ENCODE assay signal across 8 mouse cellular contexts in genomic region chr19:4096642-4097440, GRCm38 (mm10). TPM values are rescaled to one million over a fixed set of nuclear protein-coding genes. Genes with fewer than 3 reads are reported as not detected.
DNase-seq lines count a peak whose midpoint lies in the region; ATAC-seq and TF ChIP-seq lines count a peak whose summit lies in the region.

Cdk2ap2 (plus strand) TSS chr19:4097182.

- peak; percentile 56 to 86; a peak in 3 of 4 replicates for TF ChIP-seq POLR2A in MEL (IDR thresholded peaks at IDR 0.05; ENCODE audit: control insufficient read depth in 1 of 2, insufficient read depth in 1 of 2, low read depth in 1 of 2, low read length in 2 of 2, poor library complexity in 1 of 2)
- peak; percentile 89 for TF ChIP-seq POLR2A in cerebellum, adult 2 months (IDR thresholded peaks at IDR 0.05; ENCODE audit: borderline replicate concordance, insufficient read depth, low read length)

- TF ChIP-seq EP300 in MEL (IDR thresholded peaks at IDR 0.05; ENCODE audit: low read depth in 1 of 2, low read length in 2 of 2), result no peak

- peak within 1 kb of the TSS; percentile 87 for H3K9ac ChIP-seq in MEL (ENCODE audit: control insufficient read depth, low read depth, low read length, poor library complexity, severe bottlenecking)
- peak within 1 kb of the TSS; percentile 51 for H3K9ac ChIP-seq in forebrain, postnatal 0 days
- peak within 1 kb of the TSS; percentile 56 for H3K9ac ChIP-seq in lung, embryonic 15.5 days

- TF ChIP-seq CTCF in MEL (IDR thresholded peaks at IDR 0.05 in 2 of 3, conservative IDR thresholded peaks at IDR 0.05 in 1 of 3; ENCODE audit: control insufficient read depth in 1 of 3, insufficient read depth in 1 of 3, low read depth in 2 of 3, low read length in 3 of 3, poor library complexity in 1 of 3, severe bottlenecking in 1 of 3), result no peak
- TF ChIP-seq CTCF in cerebellum, adult 2 months (IDR thresholded peaks at IDR 0.05; ENCODE audit: borderline replicate concordance, insufficient read depth, low read depth, low read length), result no peak
- TF ChIP-seq CTCF in forebrain, postnatal 0 days (IDR thresholded peaks at IDR 0.05; ENCODE audit: low read depth), result no peak

- DNase-seq in MEL (ENCODE audit: low read depth, low spot score), result peak; percentile 100
- peak; percentile 100 for DNase-seq in cerebellum, adult 2 months
- peak; percentile 99 for DNase-seq in forebrain, postnatal 0 days
- DNase-seq in heart, postnatal 4 days, result peak; percentile 100
- peak; percentile 100 for DNase-seq in layer of hippocampus, adult 8-10 months (ENCODE audit: low spot score in 2 of 2)
- DNase-seq in ovary, adult 18-20 months (ENCODE audit: low spot score), result peak; percentile 99
- DNase-seq in thymus, postnatal 0 days (ENCODE audit: low spot score), result peak; percentile 98

- peaks cover 0 to 13% of the 10 kb centered on the region in 2 experiments; a peak in 2 of 4 replicates for H3K36me3 ChIP-seq in MEL (ENCODE audit: control insufficient read depth in 1 of 2, insufficient read depth in 2 of 2, low read length in 2 of 2)
- no peaks in the 10 kb centered on the region for H3K36me3 ChIP-seq in forebrain, postnatal 0 days (ENCODE audit: insufficient read depth)
- no peaks in the 10 kb centered on the region for H3K36me3 ChIP-seq in lung, embryonic 15.5 days

- peaks cover 7% of the 10 kb centered on the region for H3K79me2 ChIP-seq in MEL (ENCODE audit: control insufficient read depth, insufficient read depth, low read length, poor library complexity)

- no peaks in the 10 kb centered on the region for H3K27me3 ChIP-seq in MEL (ENCODE audit: control insufficient read depth in 1 of 2, insufficient read depth in 2 of 2, low read length in 2 of 2)
- no peaks in the 10 kb centered on the region for H3K27me3 ChIP-seq in cerebellum, adult 2 months (ENCODE audit: control insufficient read depth, insufficient read depth, low read length)
- H3K27me3 ChIP-seq in forebrain, postnatal 0 days (ENCODE audit: insufficient read depth, low read length), result no peaks in the 10 kb centered on the region
- peaks cover 24% of the 10 kb centered on the region for H3K27me3 ChIP-seq in lung, embryonic 15.5 days

- H3K4me2 ChIP-seq in forebrain, postnatal 0 days (ENCODE audit: low read depth), result peak within 1 kb of the TSS; percentile 72
- peak within 1 kb of the TSS; percentile 73 for H3K4me2 ChIP-seq in lung, embryonic 15.5 days

- peak; percentile 94 for ATAC-seq in forebrain, postnatal 0 days
- peak; percentile 91 for ATAC-seq in lung, embryonic 15.5 days (ENCODE audit: borderline replicate concordance, extremely low read depth, low FRiP score, low TSS enrichment)

- no peaks in the 10 kb centered on the region for H3K9me3 ChIP-seq in MEL (replicated peaks; ENCODE audit: insufficient read depth, low read length)
- H3K9me3 ChIP-seq in forebrain, postnatal 0 days (ENCODE audit: low read length), result no peaks in the 10 kb centered on the region
- no peaks in the 10 kb centered on the region for H3K9me3 ChIP-seq in lung, embryonic 15.5 days

- H3K4me1 ChIP-seq in MEL (ENCODE audit: control insufficient read depth in 1 of 2, insufficient read depth in 2 of 2, low read length in 2 of 2), result peaks cover 0 to 26% of the 10 kb centered on the region in 2 experiments; a peak in 3 of 4 replicates
- peaks cover 12% of the 10 kb centered on the region; the same call in 1 of the 2 replicates for H3K4me1 ChIP-seq in cerebellum, adult 2 months (ENCODE audit: control insufficient read depth, insufficient read depth, low read length)
- 0 out of 2 replicates have a peak, but pooled peaks cover 11% of the 10 kb centered on the region for H3K4me1 ChIP-seq in forebrain, postnatal 0 days (ENCODE audit: insufficient read depth)
- peaks cover 40% of the 10 kb centered on the region for H3K4me1 ChIP-seq in lung, embryonic 15.5 days

- peak within 1 kb of the TSS; percentile 88 to 93 for H3K4me3 ChIP-seq in MEL (ENCODE audit: control insufficient read depth in 1 of 2, insufficient read depth in 1 of 2, low read depth in 2 of 2, low read length in 2 of 2)
- peak within 1 kb of the TSS; percentile 70 for H3K4me3 ChIP-seq in cerebellum, adult 2 months (replicated peaks; ENCODE audit: insufficient read depth, low read depth, low read length)
- H3K4me3 ChIP-seq in forebrain, postnatal 0 days (ENCODE audit: low read depth, low read length), result peak within 1 kb of the TSS; percentile 56
- peak within 1 kb of the TSS; percentile 53 for H3K4me3 ChIP-seq in lung, embryonic 15.5 days

- peak within 1 kb of the TSS; percentile 94 for H3K27ac ChIP-seq in MEL (ENCODE audit: control insufficient read depth, low read depth, low read length)
- peak within 1 kb of the TSS; percentile 87 for H3K27ac ChIP-seq in cerebellum, adult 2 months (ENCODE audit: insufficient read depth, low read length)
- H3K27ac ChIP-seq in forebrain, postnatal 0 days (ENCODE audit: low read depth, low read length), result peak within 1 kb of the TSS; percentile 80
- H3K27ac ChIP-seq in lung, embryonic 15.5 days, result peak within 1 kb of the TSS; percentile 91

- no peak for TF ChIP-seq RAD21 in MEL (IDR thresholded peaks at IDR 0.05; ENCODE audit: low read depth, low read length)

- under 1% methylated on average over 64 of the region's 65 CpGs for WGBS in cerebellum, adult 2 months
- 2% methylated on average over 63 of the region's 65 CpGs for WGBS in forebrain, postnatal 0 days
- under 1% methylated on average over 64 of the region's 65 CpGs for WGBS in lung, embryonic 15.5 days

TF ChIP-seq in MEL, 35 proteins besides CTCF, POLR2A, EP300 and RAD21:
- peak; percentile 51; the same call in 1 of the 2 replicates for TF ChIP-seq MYC (IDR thresholded peaks at IDR 0.05; ENCODE audit: low read depth, low read length)
- no peak for TF ChIP-seq TCF12 (IDR thresholded peaks at IDR 0.05; ENCODE audit: low read depth, low read length)
- no peak for TF ChIP-seq MEF2A (IDR thresholded peaks at IDR 0.05; ENCODE audit: extremely low read depth, insufficient replicate concordance, low read depth, low read length, poor library complexity, severe bottlenecking)
- no peak for TF ChIP-seq UBTF (IDR thresholded peaks at IDR 0.05; ENCODE audit: borderline replicate concordance, insufficient read depth, low read depth, low read length)
- TF ChIP-seq POLR2AphosphoS5 (IDR thresholded peaks at IDR 0.05; ENCODE audit: borderline replicate concordance, low read depth, low read length), result no peak
- TF ChIP-seq ELF1 (IDR thresholded peaks at IDR 0.05; ENCODE audit: low read depth, low read length), result peak; percentile 73
- peak; percentile 61 for TF ChIP-seq NELFE (IDR thresholded peaks at IDR 0.05; ENCODE audit: low read depth, low read length)
- peak; percentile 21; the same call in 1 of the 2 replicates for TF ChIP-seq ETS1 (IDR thresholded peaks at IDR 0.05; ENCODE audit: low read depth, low read length)
- 0 out of 2 replicates have a peak, but pooled peaks have one; percentile 55 for TF ChIP-seq ZMIZ1 (IDR thresholded peaks at IDR 0.05; ENCODE audit: low read depth, low read length)
- TF ChIP-seq MXI1 (IDR thresholded peaks at IDR 0.05; ENCODE audit: low read depth, low read length), result peak; percentile 83
- TF ChIP-seq GATA1 (IDR thresholded peaks at IDR 0.05; ENCODE audit: low read depth, low read length), result no peak
- TF ChIP-seq USF2 (IDR thresholded peaks at IDR 0.05; ENCODE audit: borderline replicate concordance in 1 of 2, insufficient read depth in 1 of 2, low read depth in 1 of 2, low read length in 2 of 2), result no peak
- TF ChIP-seq POLR2AphosphoS2 (IDR thresholded peaks at IDR 0.05; ENCODE audit: low read length), result peak; percentile 19; the same call in 1 of the 2 replicates
- TF ChIP-seq NRF1 (IDR thresholded peaks at IDR 0.05; ENCODE audit: insufficient read depth, low read depth, low read length, poor library complexity, severe bottlenecking), result peak; percentile 95
- TF ChIP-seq ZKSCAN1 (IDR thresholded peaks at IDR 0.05; ENCODE audit: low read depth, low read length), result no peak
- peak; percentile 86 for TF ChIP-seq TBP (IDR thresholded peaks at IDR 0.05; ENCODE audit: low read depth, low read length)
- TF ChIP-seq KAT2A (conservative IDR thresholded peaks at IDR 0.05; ENCODE audit: low read depth, low read length), result no peak; the same call in 1 of the 2 replicates
- TF ChIP-seq MAZ (IDR thresholded peaks at IDR 0.05; ENCODE audit: low read depth, low read length), result peak; percentile 39; the same call in 1 of the 2 replicates
- no peak for TF ChIP-seq E2F4 (IDR thresholded peaks at IDR 0.05; ENCODE audit: borderline replicate concordance, low read depth, low read length)
- peak; percentile 87 for TF ChIP-seq CHD2 (IDR thresholded peaks at IDR 0.05; ENCODE audit: low read length)
- peak; percentile 79 for TF ChIP-seq HCFC1 (IDR thresholded peaks at IDR 0.05; ENCODE audit: low read depth, low read length)
- TF ChIP-seq MAX (IDR thresholded peaks at IDR 0.05; ENCODE audit: low read length), result peak; percentile 71; the same call in 1 of the 2 replicates
- peak; percentile 96 for TF ChIP-seq SIN3A (IDR thresholded peaks at IDR 0.05; ENCODE audit: low read length)

RNA-seq across cellular contexts. Expression of gene Cdk2ap2, which starts in this region (rescaled TPM):
- total RNA-seq in MEL (2012; rRNA removed), result 53.4 and 53.5 TPM in 2 replicates
- polyA plus RNA-seq in MEL (2012; ENCODE audit: insufficient read depth in 1 of 2, insufficient read length in 2 of 2, low read depth in 1 of 2, low replicate concordance in 2 of 2, missing spikeins in 1 of 2), result 10 to 100 TPM in 1 of 2 experiments, not detected in 1; 97.6 TPM
- 88.7 and 97.0 TPM in 2 replicates for polyA plus RNA-seq in cerebellum, adult 2 months (2012; rRNA removed)
- 34.4 and 35.4 TPM in 2 replicates for total RNA-seq in forebrain, postnatal 0 days (2014; rRNA removed)
- polyA plus RNA-seq in forebrain, postnatal 0 days (2015; fragmentation: Nextera tagmentation; extraction: Ambion mirVana), result 59.9 and 65.4 TPM in 2 replicates
- 10 to 100 TPM; 22.4 to 23.6 TPM for total RNA-seq in heart, postnatal 4 days (2021)
- 10 to 100 TPM; 27.6 to 38.9 (median 31.5) TPM for total RNA-seq in layer of hippocampus, adult 8-10 months (2022)
- 100 and 103 TPM in 2 replicates for polyA plus RNA-seq in lung, embryonic 15.5 days (2015; fragmentation: Nextera tagmentation; extraction: Ambion mirVana)
- 179 and 208 TPM in 2 replicates for polyA plus RNA-seq in thymus, postnatal 0 days (2015; fragmentation: Nextera tagmentation; extraction: Ambion mirVana)

Comparison
In these comparisons a context has a peak if more than half of its experiments do, and no peak if none do; other contexts are left out.
1. Peak in every context shown above with its lines: DNase-seq, ATAC-seq, H3K4me3 ChIP-seq and H3K27ac ChIP-seq.